Mouse (Mus musculus) lung, postnatal 0 days (tissue): ENCODE measurements around the gene Miga1.

Experiments
- CTCF ChIP-seq: IDR thresholded peaks from 2 replicates; pipeline ENCODE4 v1.5.1; 2016; ENCODE audit warnings: antibody characterized with exemption, mild to moderate bottlenecking
- EP300 ChIP-seq: IDR thresholded peaks from 2 replicates; pipeline ENCODE4 v1.6.1; 2016; ENCODE audit warnings: antibody characterized with exemption, mild to moderate bottlenecking, control low read depth

DNA sequence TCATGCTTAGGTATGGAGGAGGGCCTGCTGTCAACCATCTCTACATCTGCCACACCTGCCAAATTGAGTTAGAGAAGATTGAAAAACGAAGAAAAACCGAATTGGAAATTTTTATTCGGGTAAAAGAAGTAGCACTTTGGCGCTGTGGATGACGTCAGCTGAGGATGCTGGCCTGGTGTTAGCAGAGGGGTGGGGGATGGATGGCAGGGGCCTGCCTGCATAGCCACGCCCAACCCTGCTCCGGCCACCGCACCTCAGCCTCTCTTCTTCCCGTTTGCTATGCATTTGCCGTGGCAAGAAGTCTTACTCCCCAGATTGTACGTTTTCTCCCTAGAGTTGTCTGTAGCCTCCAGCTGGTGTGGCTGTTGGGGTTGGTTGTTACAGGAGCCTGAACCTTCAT lies 43.9 kb upstream of the Miga1 start:
- TF ChIP-seq CTCF (no peak), EP300 (no peak)
